ENCODE assay signal across 10 mouse cellular contexts in genomic region chr2:160958737-160959136, GRCm38 (mm10). TPM values are rescaled to one million over a fixed set of nuclear protein-coding genes. Genes with fewer than 3 reads are reported as not detected.
A peak's percentile ranks its signal among the peaks of the same experiment; 100 is the strongest.
DNase-seq lines count a peak whose midpoint lies in the region; ATAC-seq and TF ChIP-seq lines count a peak whose summit lies in the region.
"Had no signal": no experiment of that assay in that cellular context is flagged by ENCODE, and none has a peak within 500 bp of the region (broad histone marks: within the 10 kb centered on the region; RNA-seq: fewer than 3 reads in every experiment).

No protein-coding gene starts in this region.

- TF ChIP-seq CTCF in intestine, postnatal 0 days (IDR thresholded peaks at IDR 0.05; ENCODE audit: low read depth), result peak; percentile 59
- peak; percentile 59 for TF ChIP-seq CTCF in stomach, postnatal 0 days (IDR thresholded peaks at IDR 0.05; ENCODE audit: low read depth)

- TF ChIP-seq EP300 in stomach, postnatal 0 days (optimal IDR thresholded peaks at IDR 0.05), result no peak

- peaks cover 55% of the 10 kb centered on the region for H3K36me3 ChIP-seq in intestine, postnatal 0 days (ENCODE audit: control insufficient read depth, insufficient read depth)
- H3K36me3 ChIP-seq in intestine, embryonic 15.5 days, result peaks cover 7% of the 10 kb centered on the region
- H3K36me3 ChIP-seq in stomach, postnatal 0 days (ENCODE audit: control insufficient read depth, insufficient read depth, low read length), result peaks cover 24% of the 10 kb centered on the region

- DNase-seq in right cerebral cortex, postnatal 14 days, result peak; percentile 39
- DNase-seq in right cerebral cortex, postnatal 36 days (ENCODE audit: low spot score in 2 of 2), result no peak
- peak; percentile 44 for DNase-seq in brain, adult 2 months (ENCODE audit: low read depth, low spot score)
- DNase-seq in stomach, postnatal 0 days (ENCODE audit: low spot score), result no peak
- DNase-seq in adrenal gland, adult 8-10 months, result no peak
- DNase-seq: cerebellum, adult 9-11 months had no signal

- H3K4me1 ChIP-seq in intestine, postnatal 0 days (replicated peaks; ENCODE audit: control insufficient read depth, insufficient read depth, low read length), result no peaks in the 10 kb centered on the region
- no peaks in the 10 kb centered on the region for H3K4me1 ChIP-seq in intestine, embryonic 15.5 days (replicated peaks)
- no peaks in the 10 kb centered on the region for H3K4me1 ChIP-seq in stomach, postnatal 0 days (replicated peaks; ENCODE audit: control insufficient read depth, insufficient read depth)

- no peak overlapping the region for H3K4me2 ChIP-seq in intestine, postnatal 0 days (replicated peaks; ENCODE audit: low read depth)
- no peak overlapping the region for H3K4me2 ChIP-seq in intestine, embryonic 15.5 days (replicated peaks)
- H3K4me2 ChIP-seq in stomach, postnatal 0 days (replicated peaks; ENCODE audit: low read depth), result no peak overlapping the region

- no peaks in the 10 kb centered on the region for H3K27me3 ChIP-seq in intestine, postnatal 0 days (replicated peaks; ENCODE audit: control insufficient read depth, insufficient read depth, low read length)
- no peaks in the 10 kb centered on the region for H3K27me3 ChIP-seq in intestine, embryonic 15.5 days (replicated peaks)
- H3K27me3 ChIP-seq in stomach, postnatal 0 days (ENCODE audit: control insufficient read depth, insufficient read depth, low read length), result no peaks in the 10 kb centered on the region

- no peak overlapping the region for H3K4me3 ChIP-seq in intestine, postnatal 0 days (ENCODE audit: low read depth, low read length)
- no peak overlapping the region for H3K4me3 ChIP-seq in intestine, embryonic 15.5 days (replicated peaks)
- no peak overlapping the region for H3K4me3 ChIP-seq in stomach, postnatal 0 days (ENCODE audit: low read depth, low read length)
- H3K4me3 ChIP-seq: erythroblast, embryonic 14.5 days had no signal

- H3K27ac ChIP-seq in intestine, postnatal 0 days (ENCODE audit: low read depth, low read length), result no peak overlapping the region
- H3K27ac ChIP-seq in intestine, embryonic 15.5 days, result no peak overlapping the region
- H3K27ac ChIP-seq in stomach, postnatal 0 days (replicated peaks), result no peak overlapping the region

- H3K9ac ChIP-seq in intestine, postnatal 0 days (ENCODE audit: low read depth, low read length), result no peak overlapping the region
- no peak overlapping the region for H3K9ac ChIP-seq in intestine, embryonic 15.5 days
- H3K9ac ChIP-seq in stomach, postnatal 0 days (ENCODE audit: low read length), result no peak overlapping the region

- WGBS in intestine, postnatal 0 days, result 93% methylated on average over 5 of the region's 5 CpGs
- whole genome bisulfite sequencing in intestine, embryonic 15.5 days, result 90% methylated on average over 5 of the region's 5 CpGs
- WGBS in stomach, postnatal 0 days, result 86% methylated on average over 5 of the region's 5 CpGs

- no peak for ATAC-seq in intestine, postnatal 0 days
- no peak for ATAC-seq in intestine, embryonic 15.5 days
- no peak for ATAC-seq in stomach, postnatal 0 days (ENCODE audit: low FRiP score, low TSS enrichment)

- H3K9me3 ChIP-seq in intestine, postnatal 0 days (ENCODE audit: control insufficient read depth), result no peaks in the 10 kb centered on the region
- H3K9me3 ChIP-seq in intestine, embryonic 15.5 days, result no peaks in the 10 kb centered on the region
- H3K9me3 ChIP-seq in stomach, postnatal 0 days (ENCODE audit: control insufficient read depth, low read length), result no peaks in the 10 kb centered on the region

RNA-seq across cellular contexts. Expression of gene Emilin3, which starts 46.6 kb away (rescaled TPM):
- polyA plus RNA-seq in intestine, postnatal 0 days (2015; fragmentation: Nextera tagmentation; extraction: Ambion mirVana), result 7.6 and 8.6 TPM in 2 replicates
- polyA plus RNA-seq in intestine, embryonic 15.5 days (2015; fragmentation: Nextera tagmentation; extraction: Ambion mirVana), result 29.5 and 33.0 TPM in 2 replicates
- polyA plus RNA-seq in stomach, postnatal 0 days (2015; fragmentation: Nextera tagmentation; extraction: Ambion mirVana), result 7.2 and 8.5 TPM in 2 replicates
- not detected for total RNA-seq in adrenal gland, adult 8-10 months (2022)
- polyA plus RNA-seq: erythroblast, embryonic 14.5 days; large intestine, adult 2 months had no signal

Comparison
In these comparisons a context has a peak if more than half of its experiments do, and no peak if none do; other contexts are left out.
1. DNase-seq: peak in right cerebral cortex, postnatal 14 days (single experiment) and brain, adult 2 months (single experiment); none in right cerebral cortex, postnatal 36 days (0 of 2), stomach, postnatal 0 days (single experiment) and adrenal gland, adult 8-10 months (single experiment).